Mouse (Mus musculus): ENCODE data around the gene Mad1l1.

Gene Mad1l1

DNA sequence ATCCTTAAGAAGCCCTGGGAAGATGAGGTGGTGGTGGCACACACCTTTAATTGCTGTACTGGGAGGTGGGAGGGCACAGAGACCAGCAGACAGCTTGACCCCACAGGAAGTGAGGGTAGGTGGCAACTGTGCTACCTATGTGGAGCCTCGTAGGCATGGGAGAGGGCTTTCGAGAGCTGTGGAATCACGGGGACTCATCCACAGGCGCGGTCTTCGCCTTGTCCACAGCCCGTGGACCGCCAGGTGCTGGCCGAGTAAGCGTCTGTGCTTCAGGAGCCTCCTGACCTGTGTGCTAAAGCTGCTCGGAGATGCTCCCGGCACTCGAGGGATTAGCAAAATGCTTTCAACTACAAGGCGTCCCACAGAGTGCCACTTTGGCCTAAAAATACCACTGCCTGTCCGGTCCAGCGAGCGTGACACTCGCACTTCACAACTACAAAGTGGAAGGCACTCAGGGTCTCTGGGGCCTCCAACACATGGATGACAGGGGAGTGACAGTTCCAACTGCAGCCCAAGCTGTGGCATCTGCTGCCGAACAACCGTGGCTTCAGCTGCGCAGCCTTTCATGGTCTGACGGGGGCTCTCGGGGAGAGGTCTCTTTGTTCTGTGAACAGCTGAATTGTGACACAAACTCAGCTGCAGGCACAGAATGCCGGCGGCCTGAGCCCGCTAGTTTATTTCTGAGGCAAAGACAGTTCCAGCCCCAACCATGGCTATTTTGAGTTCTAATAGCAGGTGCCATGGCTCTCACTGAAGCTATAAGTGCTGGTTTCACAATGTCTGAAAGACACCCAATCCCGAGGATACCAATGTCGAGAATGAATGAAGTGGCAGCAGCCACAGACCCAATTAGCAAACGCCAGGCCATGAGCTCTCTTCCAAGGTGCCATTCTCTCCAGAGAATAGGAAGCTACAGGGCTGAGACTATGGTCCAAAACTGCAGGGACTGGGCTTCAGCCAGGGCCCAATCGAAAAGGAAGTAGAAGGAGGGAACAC lies 57.3 kb downstream of the Mad1l1 start:
- no peak for DNase-seq (ENCODE audit: low read depth, low spot score)

DNA sequence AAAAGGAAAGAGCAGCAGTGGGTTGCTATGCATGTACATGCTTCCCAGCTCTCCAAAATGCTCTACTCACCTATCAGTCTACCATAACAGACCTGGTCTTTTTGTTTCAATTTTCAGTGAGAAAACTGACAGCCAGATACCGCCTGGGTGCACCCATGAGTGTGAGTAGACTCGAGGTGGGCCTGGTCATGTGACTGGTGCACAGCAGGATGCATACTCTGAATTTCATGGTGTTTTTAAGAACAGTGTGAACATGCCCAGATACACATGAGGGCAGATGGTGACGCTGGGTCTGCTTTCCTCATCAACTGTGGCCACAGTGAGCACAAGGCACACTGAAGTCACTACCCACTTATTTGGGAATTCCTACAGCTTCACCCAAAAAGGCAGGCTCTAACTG lies 59.0 kb downstream of the Mad1l1 start:
- no peak for DNase-seq (ENCODE audit: low read depth, low spot score)

DNA sequence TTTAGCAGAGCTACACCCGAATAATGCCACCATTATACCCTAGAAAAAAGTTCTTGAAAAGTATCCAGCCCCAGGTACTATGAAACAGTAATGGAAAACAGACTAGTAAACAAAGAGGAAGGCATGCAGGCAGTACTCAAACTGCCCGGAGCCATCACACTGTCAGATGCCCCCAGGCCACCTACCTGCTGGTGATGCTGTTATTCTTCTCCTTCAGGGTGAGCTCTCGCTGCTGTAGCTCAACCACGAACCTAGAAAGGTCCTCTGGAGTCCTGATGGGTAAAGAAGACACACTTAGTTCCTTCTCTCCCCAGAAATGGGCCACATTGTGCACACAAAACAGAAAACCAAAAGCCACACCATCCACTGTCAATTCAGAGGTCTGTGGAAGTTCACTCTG lies 60.0 kb downstream of the Mad1l1 start:
- no peak for DNase-seq (ENCODE audit: low read depth, low spot score)

DNA sequence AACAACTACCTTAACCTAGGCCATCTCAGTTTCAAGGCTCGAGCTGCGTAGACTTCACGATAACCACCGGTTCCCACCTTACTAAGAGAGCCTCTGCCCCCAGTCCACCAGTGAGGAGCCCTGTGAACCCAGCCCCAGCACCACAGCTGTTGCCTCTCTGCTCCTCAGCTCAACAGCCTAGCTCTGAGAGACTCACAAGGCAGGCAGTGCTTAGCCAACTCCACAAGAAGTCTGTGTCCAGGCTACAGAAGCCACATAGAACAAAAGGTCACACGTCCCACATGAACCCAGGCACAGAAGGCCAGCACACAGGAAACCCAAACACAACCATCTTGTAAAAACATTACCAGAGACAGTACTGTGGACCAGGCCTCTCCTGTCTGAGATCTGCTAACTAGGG lies 62.7 kb downstream of the Mad1l1 start:
- DNase-seq (ENCODE audit: low read depth, low spot score) = no peak

DNA sequence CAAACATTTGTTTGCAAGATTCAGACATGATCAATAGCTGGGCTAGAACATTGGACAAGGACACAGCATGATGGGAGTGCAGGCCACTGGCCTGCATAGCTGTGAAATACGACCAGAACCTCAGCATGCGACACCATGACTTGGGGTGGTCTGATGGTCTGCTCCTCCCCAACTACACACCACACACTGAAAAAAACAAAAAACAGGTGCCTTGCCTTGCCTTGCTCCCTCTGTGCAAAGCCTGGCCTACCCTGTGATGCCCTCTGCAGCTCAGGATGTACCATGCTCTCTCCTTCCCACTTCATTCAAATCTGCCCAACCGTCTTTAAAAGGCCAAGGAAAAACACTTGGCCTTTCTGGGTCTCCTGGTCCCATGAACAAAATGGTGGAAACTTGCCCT lies 63.3 kb downstream of the Mad1l1 start:
- DNase-seq (ENCODE audit: low read depth, low spot score) = no peak

DNA sequence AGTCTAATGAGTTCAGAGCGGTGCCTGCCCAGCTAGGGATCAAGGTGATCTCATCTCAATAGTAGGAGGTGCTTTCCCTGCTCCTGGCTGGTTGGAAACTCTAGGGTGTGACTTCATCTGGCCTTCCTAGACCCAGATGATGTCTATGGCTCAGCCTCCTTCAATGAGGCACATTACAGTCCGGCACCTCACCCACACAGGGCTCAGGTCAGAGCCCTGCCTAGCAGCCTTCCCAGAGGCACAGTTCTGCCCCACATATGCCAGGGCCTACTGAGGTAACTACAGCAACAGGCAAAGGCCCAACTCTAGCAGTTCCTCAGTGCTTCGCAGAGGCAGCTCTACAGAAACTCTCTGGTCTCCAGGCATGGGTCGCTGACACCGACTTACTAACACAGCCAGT lies 63.9 kb downstream of the Mad1l1 start:
- no peak for DNase-seq (ENCODE audit: low read depth, low spot score)

DNA sequence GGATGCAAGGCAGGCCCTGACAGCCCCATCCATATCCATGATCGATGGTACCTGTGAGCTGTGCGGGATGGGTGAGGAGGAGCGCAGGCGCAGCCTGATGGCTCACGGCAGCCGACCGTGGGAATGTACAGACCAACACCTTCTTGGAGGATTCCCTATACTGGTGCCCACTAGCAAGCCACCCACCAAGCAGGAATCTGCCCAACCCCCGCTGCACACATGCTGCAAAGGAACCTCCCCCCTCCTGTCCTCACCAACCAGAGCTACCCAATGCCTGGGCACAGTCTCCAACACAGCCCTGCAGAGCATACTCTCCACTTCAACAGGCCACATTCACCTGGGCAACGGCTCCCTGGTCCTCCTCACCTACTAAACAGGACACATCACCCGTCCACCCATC lies 64.7 kb downstream of the Mad1l1 start:
- no peak for DNase-seq (ENCODE audit: low read depth, low spot score)

DNA sequence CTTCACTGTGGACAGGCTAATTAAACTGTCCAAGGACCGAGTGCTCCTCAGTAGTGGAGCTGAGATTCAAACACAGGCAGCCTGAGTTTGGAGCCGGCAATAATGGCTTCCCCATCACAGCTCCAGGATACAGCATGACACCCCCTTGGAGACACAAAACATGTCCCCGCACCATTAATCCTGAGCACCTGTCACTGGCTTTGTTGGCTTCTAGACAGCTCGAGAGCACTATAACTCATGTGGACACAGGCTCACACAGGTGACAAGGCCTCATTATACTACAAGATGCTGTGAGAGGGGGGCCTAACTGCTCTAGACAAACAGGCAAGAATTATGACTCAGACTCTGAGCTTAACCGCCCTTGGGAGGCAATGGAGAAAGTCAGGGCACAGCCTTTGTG lies 66.1 kb downstream of the Mad1l1 start:
- DNase-seq (ENCODE audit: low read depth, low spot score) = no peak

DNA sequence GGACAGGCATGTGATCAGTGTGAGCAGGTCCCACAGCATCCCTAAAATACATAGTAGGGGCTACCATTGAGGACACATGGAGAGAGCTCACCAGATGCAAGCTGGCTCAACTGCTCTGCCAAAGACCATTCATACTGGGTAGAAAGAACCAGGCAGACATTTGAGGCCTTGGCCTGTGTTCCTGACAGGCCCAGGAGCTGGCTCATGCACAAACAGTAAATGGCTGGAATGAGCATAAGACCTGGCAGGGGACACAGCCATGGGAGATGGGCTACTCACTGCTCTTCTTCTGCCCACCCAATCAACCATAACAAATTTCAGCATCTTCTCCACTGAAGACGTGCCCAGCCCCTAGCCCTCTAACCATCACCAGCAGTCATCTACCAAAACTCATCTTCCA lies 66.7 kb downstream of the Mad1l1 start:
- no peak for DNase-seq (ENCODE audit: low read depth, low spot score)

DNA sequence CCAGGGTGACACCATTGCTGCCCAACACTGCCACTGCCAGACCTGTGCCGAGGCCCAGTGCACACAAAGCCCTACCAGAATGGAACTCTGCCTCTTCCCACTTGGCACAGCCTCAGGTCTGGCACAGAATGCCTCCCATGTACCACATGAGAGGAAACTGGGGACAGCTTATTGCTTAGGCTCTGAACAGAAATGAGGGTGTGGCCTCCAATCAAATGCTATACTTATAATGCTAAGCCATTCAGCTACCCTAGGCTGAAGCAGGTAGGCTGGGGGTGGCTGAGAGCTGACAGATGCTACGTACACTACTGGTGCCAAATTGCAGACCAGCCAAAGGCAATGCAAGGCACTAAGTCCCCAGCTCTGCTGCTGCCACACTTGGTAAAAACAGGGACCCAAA lies 69.4 kb downstream of the Mad1l1 start:
- no peak for DNase-seq (ENCODE audit: low read depth, low spot score)

DNA sequence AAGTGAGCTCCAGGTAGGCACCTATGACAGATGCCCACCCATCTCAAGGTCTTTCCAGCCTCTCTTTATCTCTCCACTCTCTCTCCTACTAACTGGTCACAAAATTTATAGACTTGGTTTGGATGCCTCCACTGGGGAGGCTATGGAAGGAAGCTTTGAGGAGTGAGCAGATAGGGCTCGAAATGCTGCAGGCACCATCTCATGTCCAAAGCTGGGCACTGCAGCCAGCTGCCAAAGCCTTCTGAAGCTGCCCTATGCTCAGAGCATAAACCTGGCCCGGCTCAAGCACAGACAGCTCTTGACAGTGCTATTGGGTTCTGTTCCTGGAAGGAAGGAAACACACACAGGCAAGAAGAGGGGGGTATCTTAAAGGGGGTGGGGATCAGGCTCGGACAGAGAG lies 71.0 kb downstream of the Mad1l1 start:
- DNase-seq (ENCODE audit: low read depth, low spot score) = no peak

DNA sequence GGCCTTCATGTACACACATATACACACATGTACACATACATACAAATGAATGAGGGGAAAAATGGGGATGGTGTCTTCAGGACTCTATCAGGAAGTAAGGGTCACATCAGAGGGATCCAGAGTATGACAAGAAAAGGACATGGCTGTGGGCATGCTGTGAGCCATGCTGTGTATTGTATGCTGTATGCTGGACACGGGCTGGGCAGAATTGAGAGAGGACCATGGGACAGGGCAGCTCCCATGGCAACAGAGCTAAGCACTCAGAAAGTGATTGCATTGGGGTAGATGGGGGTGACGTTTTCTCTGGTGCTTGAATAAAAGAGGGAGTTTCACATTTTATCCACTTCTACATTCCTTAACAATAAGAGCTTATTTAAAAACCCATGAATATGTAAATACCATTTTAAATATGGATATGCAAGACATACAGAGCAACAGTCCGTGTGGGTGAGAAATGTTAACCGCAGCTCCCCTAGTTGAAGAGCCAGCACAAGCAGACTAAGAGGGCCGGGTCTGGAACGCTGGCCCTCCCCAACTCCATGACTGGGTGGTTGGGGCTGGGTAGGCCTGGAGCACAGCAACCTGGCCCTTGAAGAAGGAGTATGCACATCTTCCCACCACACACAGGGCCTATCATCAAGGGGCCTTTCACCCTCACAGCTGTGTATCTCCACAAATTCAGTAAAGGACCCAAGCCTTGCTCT lies 71.8 kb downstream of the Mad1l1 start:
- DNase-seq (ENCODE audit: low read depth, low spot score) = no peak

DNA sequence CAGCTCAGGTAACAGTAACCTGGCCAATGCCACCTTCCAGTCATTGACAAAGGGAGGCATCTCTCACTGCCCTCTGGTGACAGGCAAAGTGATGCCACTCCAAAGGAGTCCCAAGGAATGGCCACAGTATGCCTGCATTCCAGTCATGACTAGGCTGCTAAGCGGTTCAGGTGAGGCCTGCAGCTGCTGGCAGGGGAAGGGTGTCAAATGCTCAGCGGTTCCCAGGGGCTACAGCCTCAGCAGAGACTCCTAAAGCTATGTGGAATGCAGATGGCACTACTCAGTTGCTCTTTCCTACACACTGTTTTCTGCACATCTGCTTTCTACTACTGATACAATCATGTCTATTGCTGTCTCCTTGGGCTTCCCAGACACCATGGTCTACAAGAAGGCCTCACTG lies 73.3 kb downstream of the Mad1l1 start:
- DNase-seq (ENCODE audit: low read depth, low spot score) = no peak

DNA sequence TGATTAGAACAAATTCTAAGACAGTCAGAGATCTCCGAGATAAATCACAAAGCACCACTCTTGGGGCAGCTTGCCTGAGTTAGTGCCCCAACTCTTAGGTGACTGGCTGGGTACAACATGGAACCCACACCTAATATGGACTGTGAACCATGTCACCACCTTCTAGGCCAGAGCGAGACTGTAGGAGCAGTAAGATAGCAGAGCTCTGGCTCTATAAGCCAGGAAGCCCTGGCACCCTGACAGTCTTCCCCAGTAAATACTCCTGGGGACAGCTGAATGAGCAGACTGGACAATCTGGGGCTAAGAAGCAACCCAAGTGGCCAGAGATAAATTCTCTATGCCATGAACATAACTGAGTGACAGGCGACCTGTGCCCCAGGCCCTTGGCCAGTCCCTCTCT lies 81.1 kb downstream of the Mad1l1 start:
- no peak for DNase-seq (ENCODE audit: low read depth, low spot score)

DNA sequence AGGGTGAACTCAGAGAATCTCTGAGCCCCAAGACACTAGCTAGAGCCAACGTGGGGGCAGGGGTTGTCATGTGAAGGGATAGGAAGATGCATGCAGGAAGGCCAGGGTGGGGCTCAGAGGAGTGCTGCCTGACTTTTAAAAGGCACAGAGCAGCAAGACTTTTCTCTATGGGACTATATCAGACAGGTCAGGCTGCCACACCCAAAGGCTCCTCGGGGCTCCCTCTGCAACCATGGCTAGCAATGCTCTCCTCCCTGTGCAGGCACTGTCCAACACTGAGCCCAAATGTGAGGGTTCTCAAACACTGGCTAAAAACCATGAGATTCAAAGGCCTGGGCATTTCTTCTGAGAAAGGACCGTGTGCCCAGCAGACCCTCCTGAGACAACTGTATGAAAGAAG lies 82.5 kb downstream of the Mad1l1 start:
- DNase-seq (ENCODE audit: low read depth, low spot score) = no peak

DNA sequence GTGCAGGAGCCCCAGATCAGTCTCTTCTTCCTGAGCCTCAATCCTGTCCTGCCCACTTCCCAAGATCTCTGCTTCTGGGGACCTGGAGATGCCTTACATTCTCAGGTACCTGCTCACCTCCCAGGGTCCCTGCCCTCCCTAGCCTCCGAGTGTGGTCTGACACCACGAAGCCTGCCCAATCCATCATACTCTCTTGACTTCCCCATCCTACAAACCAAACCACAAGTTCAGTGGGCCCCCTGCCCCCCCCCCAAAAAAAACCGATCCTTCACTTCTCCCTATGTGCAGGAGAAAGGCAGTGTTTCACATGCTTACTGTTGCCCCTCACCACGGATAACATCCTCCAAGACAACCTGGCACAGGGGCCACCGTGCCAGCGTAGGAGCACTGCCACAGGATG lies 90.5 kb downstream of the Mad1l1 start:
- no peak for DNase-seq (ENCODE audit: low read depth, low spot score)

DNA sequence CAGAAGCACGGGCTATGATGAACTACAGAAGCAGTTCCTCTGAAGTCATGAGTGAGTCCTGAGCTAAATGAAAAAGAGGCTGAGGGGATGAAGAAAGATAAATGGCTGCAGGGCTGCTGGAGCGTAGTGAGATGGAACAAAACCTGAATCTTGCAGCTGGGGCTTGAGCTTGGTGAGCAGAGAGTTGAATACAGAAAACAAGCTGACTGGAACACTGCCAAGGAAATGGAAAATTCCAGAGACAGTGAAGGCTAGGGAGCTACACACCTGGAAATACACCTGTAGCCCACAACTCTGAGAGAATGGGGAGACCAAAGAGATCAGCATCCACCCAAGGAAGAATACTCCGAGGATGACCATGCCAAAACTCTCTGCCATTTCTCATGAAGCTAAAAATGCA lies 93.0 kb downstream of the Mad1l1 start:
- no peak for DNase-seq (ENCODE audit: low read depth, low spot score)

DNA sequence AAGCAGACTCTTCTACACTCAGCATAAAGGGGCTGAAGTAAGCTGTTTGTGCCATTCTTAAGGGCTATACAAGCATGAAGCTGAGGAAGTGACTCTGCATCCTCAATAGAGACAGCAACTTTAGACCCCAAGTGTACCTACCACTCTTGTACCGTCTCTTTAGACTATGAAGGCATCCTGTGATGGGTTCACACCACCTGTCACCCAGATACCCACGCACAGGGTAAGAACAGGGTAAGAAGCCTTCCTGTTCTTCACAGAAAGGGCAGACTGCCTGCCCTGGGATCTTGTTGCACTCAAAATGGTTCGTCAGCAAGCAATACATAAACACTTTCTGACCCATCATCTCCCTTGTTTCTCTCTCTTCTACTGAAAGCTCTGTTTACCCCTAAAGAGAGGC lies 94.5 kb downstream of the Mad1l1 start:
- DNase-seq (ENCODE audit: low read depth, low spot score) = no peak

DNA sequence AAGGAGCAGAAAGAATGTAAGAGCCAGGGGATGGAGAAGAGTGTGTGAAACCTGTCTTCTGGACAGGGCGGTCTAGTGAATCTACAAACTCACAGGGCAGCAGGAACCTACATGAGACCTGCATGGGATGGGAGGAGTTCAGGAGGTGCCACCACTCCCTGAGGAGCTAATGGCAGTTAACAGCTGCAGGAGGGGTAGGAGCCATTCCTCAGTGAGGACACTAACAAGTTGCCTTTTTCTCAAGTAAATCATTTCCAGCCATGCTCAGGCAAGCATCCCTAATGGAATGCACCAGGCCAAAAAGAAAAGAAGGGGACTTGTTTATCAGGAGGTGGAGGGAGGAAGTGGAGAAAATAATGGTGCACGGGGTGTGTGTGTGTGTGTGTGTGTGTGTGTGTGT lies 95.5 kb downstream of the Mad1l1 start:
- no peak for DNase-seq (ENCODE audit: low read depth, low spot score)

DNA sequence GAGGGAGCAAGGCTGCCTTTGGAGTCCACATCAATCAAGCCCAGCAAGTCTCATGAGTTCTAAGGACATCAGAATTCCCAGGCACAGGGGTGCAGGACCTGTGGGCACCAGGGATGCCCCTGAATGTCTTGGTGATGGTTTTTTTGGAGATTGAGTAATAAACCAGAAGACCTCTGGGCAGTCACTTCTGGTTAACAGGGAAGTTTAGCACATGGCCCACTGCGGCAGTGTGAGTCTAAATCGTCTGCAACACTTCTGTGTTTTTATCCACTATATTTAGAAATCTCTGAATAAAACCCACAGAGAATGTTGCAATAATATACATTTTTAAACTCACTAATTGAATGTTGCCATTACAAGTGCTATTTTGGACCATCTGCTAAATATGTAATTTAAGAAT lies 96.2 kb downstream of the Mad1l1 start:
- no peak for DNase-seq (ENCODE audit: low read depth, low spot score)

DNA sequence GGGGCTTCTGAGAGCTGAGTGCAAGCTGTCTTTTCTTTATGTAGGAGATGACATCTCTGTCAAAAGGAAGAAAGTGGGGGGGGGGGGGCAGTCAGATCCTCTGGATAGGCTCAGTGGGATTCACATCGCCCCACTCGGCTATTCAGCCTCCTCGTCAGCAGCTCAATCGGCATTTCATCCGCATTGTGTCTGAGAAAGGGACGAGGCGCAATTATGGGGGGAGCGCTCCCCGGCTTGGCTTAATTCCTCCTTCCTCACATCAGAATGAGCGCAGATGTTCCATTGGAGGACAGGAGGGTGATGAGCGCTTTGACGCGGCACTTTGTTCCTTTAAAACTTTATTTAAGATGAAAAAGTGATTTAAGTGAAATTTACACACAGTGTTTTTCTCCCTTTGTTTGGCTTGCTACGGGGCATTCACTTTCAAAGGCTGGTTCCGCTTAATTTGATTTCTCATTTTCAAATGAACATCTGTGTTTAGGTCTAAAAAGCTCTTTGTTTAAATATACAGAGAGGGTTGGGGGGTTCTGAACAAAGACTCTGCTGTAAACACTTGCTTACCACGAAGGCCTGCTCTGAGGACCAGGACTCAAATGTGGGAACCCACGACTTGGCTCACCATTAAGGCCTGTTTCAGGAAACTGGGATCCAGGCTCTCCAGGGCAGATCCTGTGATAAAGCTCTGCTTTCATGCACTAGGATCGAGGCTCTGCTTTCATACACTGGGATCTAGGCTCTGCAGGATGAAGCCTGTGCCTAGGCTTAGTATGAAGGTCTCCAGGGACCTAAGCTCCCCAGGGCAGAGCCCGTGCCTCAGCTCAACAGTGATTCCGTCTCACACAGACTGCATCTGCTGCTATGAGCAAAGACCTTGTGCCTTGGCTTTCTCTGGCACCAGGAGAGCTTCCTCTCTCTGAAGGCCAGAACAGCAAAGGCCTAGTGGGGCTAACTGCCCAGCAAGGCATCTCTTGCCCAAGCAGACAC lies 98.0 kb downstream of the Mad1l1 start:
- DNase-seq (ENCODE audit: low read depth, low spot score) = no peak
